Comparison of ENCODE assay signal across 27 mouse cellular contexts in genomic region chr3:81326866-81327265, GRCm38 (mm10).
"Had no signal": no experiment of that assay in that cellular context is flagged by ENCODE, and none has a peak within 500 bp of the region (broad histone marks: within the 10 kb centered on the region; RNA-seq: fewer than 3 reads in every experiment).

No protein-coding gene starts in this region.

- H3K9me3 ChIP-seq: heart, embryonic 10.5 days; heart, embryonic 12.5 days; hindbrain, embryonic 10.5 days; hindbrain, embryonic 12.5 days; intestine, embryonic 15.5 days; limb, embryonic 13.5 days; limb, embryonic 15.5 days; liver, embryonic 12.5 days had no signal

- H3K27me3 ChIP-seq: heart, embryonic 12.5 days; hindbrain, embryonic 12.5 days; intestine, embryonic 15.5 days; kidney, embryonic 15.5 days; limb, embryonic 13.5 days; limb, embryonic 15.5 days; liver, embryonic 12.5 days had no signal

- ATAC-seq: hindbrain, embryonic 16.5 days; inflammation-experienced regulatory T-cells, adult 6 months; intestine, embryonic 15.5 days; intestine, postnatal 0 days; liver, embryonic 12.5 days had no signal

- DNase-seq: gastrocnemius, postnatal 10 days; gastrocnemius, postnatal 25 days; heart, adult 18-20 months; heart, postnatal 10 days; heart, postnatal 4 days; kidney, adult 18-20 months; kidney, adult 9 months; kidney, postnatal 14 days; kidney, postnatal 36 days; layer of hippocampus, adult 9-11 months; layer of hippocampus, postnatal 36 days; left cerebral cortex, postnatal 4 days had no signal

- H3K4me1 ChIP-seq: heart, embryonic 10.5 days; heart, embryonic 12.5 days; hindbrain, embryonic 10.5 days; hindbrain, embryonic 12.5 days; intestine, embryonic 15.5 days; limb, embryonic 15.5 days; liver, embryonic 12.5 days had no signal

- H3K36me3 ChIP-seq: heart, embryonic 10.5 days; heart, embryonic 12.5 days; hindbrain, embryonic 10.5 days; hindbrain, embryonic 12.5 days; intestine, embryonic 15.5 days; kidney, embryonic 15.5 days; limb, embryonic 13.5 days; limb, embryonic 15.5 days; liver, embryonic 12.5 days had no signal

- H3K27ac ChIP-seq: heart, embryonic 10.5 days; hindbrain, embryonic 10.5 days; hindbrain, embryonic 12.5 days; hindbrain, embryonic 14.5 days; intestine, embryonic 15.5 days; kidney, embryonic 15.5 days; kidney, postnatal 0 days; limb, embryonic 13.5 days; limb, embryonic 15.5 days; liver, embryonic 12.5 days; liver, embryonic 14.5 days had no signal

- H3K4me2 ChIP-seq: heart, embryonic 12.5 days; hindbrain, embryonic 12.5 days; hindbrain, embryonic 14.5 days; intestine, embryonic 15.5 days; kidney, embryonic 15.5 days; limb, embryonic 13.5 days; limb, embryonic 15.5 days; liver, embryonic 12.5 days had no signal

- H3K4me3 ChIP-seq: heart, embryonic 10.5 days; heart, embryonic 12.5 days; hindbrain, embryonic 10.5 days; hindbrain, embryonic 12.5 days; intestine, embryonic 15.5 days; kidney, embryonic 15.5 days; limb, embryonic 13.5 days; limb, embryonic 15.5 days; liver, embryonic 12.5 days had no signal

- H3K9ac ChIP-seq: heart, embryonic 12.5 days; hindbrain, embryonic 12.5 days; hindbrain, embryonic 14.5 days; intestine, embryonic 15.5 days; kidney, embryonic 15.5 days; limb, embryonic 13.5 days; limb, embryonic 15.5 days; liver, embryonic 12.5 days; liver, embryonic 14.5 days had no signal
